Mouse (Mus musculus): Measurements from ENCODE around the gene Dop1a. TPM values are rescaled to one million over a fixed set of nuclear protein-coding genes. Genes with fewer than 3 reads are reported as not detected.

Gene Dop1a
- polyA plus RNA-seq, 1 experiment from 2014 or later: 11.9 TPM

DNA sequence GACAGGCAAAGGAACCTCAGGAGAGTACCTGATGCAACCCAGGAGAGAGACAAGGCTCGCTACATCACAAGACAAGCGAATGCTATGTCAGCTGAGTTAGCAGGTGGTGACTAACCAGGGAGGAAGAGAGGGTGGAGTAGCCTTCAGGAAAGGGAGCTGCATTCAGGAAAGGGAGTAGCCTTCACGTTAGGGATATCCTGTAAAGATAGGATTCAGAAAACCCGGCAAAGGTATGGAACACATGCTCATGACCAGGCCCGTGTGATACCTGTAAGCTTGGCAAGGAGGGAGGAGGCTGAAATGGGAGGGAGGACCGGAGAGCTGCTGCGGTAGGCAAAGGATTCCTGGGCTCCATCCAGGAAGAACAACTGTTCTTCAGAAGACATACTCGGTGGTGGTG lies 19.5 kb upstream of the Dop1a start:
- H3K36me3 ChIP-seq (ENCODE audit: control insufficient read depth, insufficient read depth): no peaks in the 10 kb centered on the region
- no peaks in the 10 kb centered on the region for H3K27me3 ChIP-seq (ENCODE audit: control insufficient read depth, insufficient read depth, low read length)
- H3K4me3 ChIP-seq (ENCODE audit: low read length): no peak overlapping the region
- H3K9ac ChIP-seq (ENCODE audit: low read length): no peak overlapping the region
- 74% methylated on average over 8 of the region's 8 CpGs for WGBS
- no peak overlapping the region for H3K4me2 ChIP-seq (ENCODE audit: low read depth, low read length)
- H3K9me3 ChIP-seq (replicated peaks; ENCODE audit: control insufficient read depth, low read length): no peaks in the 10 kb centered on the region
- no peak for ATAC-seq (replicated peaks; ENCODE audit: extremely low read depth, insufficient read depth, low FRiP score)
- H3K27ac ChIP-seq (ENCODE audit: low read length): no peak overlapping the region
- H3K4me1 ChIP-seq (ENCODE audit: control insufficient read depth, insufficient read depth, low read length): no peaks in the 10 kb centered on the region

DNA sequence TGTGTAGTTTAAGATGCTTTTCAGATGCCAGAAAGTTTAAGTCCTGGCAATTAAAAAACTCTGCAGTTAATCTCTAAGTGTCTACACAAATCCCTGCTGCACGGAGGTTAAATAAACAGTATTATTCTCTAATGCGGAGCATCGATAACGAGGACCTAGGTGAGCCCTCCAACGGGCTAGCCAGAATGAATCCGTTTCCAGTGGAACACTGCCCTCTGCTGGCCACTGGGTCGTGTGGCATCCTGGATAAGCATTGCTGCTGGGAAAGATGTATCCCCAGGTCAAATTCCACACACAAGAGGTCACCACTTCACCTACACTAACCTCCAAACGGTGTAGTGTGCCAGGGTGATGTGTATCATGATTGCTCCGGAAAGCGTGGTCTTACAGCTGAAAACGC lies 17.4 kb upstream of the Dop1a start:
- ATAC-seq (replicated peaks; ENCODE audit: extremely low read depth, insufficient read depth, low FRiP score): no peak
- no peak overlapping the region for H3K9ac ChIP-seq (ENCODE audit: low read length)
- H3K36me3 ChIP-seq (ENCODE audit: control insufficient read depth, insufficient read depth): no peaks in the 10 kb centered on the region
- H3K27ac ChIP-seq (ENCODE audit: low read length): no peak overlapping the region
- no peaks in the 10 kb centered on the region for H3K27me3 ChIP-seq (ENCODE audit: control insufficient read depth, insufficient read depth, low read length)
- no peaks in the 10 kb centered on the region for H3K9me3 ChIP-seq (replicated peaks; ENCODE audit: control insufficient read depth, low read length)
- peak overlapping the region; percentile 19; the same call in 1 of the 2 replicates for H3K4me2 ChIP-seq (ENCODE audit: low read depth, low read length)
- no peak overlapping the region for H3K4me3 ChIP-seq (ENCODE audit: low read length)
- no peaks in the 10 kb centered on the region for H3K4me1 ChIP-seq (ENCODE audit: control insufficient read depth, insufficient read depth, low read length)
- 5% methylated on average over 11 of the region's 11 CpGs for whole genome bisulfite sequencing

DNA sequence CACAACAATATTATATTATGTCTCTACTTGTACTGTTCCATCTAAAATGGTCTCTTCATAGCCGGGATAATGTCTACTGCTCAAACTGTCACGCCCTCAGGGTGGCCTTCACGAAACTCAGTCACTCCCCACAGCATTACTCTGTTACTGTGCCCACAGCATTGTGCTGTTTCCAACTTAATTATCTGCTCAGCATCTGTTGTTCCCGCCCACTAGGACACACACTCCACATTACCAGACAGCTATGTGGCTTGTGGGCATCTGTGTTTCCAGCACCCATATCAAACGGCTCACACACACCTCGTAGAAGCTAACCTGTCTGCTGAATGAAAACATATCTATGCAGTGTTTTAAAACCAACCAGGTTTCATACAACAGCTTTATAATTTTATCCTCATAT lies 15.9 kb upstream of the Dop1a start:
- Histone ChIP-seq H3K4me3 (ENCODE audit: low read length) (no peak overlapping the region), H3K4me1 (ENCODE audit: control insufficient read depth, insufficient read depth, low read length) (no peaks in the 10 kb centered on the region), H3K4me2 (ENCODE audit: low read depth, low read length) (no peak overlapping the region), H3K9ac (ENCODE audit: low read length) (no peak overlapping the region), H3K9me3 (replicated peaks; ENCODE audit: control insufficient read depth, low read length) (no peaks in the 10 kb centered on the region), H3K27ac (ENCODE audit: low read length) (no peak overlapping the region), H3K36me3 (ENCODE audit: control insufficient read depth, insufficient read depth) (no peaks in the 10 kb centered on the region), H3K27me3 (ENCODE audit: control insufficient read depth, insufficient read depth, low read length) (no peaks in the 10 kb centered on the region)
- ATAC-seq (replicated peaks; ENCODE audit: extremely low read depth, insufficient read depth, low FRiP score): no peak
- WGBS: 60% methylated on average over 6 of the region's 6 CpGs

DNA sequence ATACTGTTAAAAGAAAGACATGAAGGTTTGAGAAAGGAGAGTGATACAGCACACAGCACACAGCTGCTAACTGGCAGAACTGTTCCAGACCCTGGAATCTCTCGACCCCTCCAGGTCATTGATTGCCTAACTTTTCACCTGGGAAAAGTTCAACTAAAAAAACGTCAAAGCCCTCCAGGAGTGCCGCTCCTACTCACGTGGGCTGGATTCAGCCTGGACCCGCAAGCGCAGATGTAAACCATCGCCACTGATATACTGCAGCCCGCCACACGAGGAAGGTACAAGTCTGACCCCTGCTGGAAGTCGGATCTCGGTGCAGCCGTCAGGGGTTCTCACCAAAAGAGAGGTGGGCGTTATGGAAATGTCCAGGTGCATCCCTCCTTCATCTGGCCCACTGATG lies 15.3 kb upstream of the Dop1a start:
- Histone ChIP-seq H3K4me3 (ENCODE audit: low read length) (peak overlapping the region; percentile 31; the same call in 1 of the 2 replicates), H3K9me3 (replicated peaks; ENCODE audit: control insufficient read depth, low read length) (no peaks in the 10 kb centered on the region), H3K9ac (ENCODE audit: low read length) (no peak overlapping the region), H3K4me2 (ENCODE audit: low read depth, low read length) (peak overlapping the region; percentile 65), H3K4me1 (ENCODE audit: control insufficient read depth, insufficient read depth, low read length) (no peaks in the 10 kb centered on the region), H3K36me3 (ENCODE audit: control insufficient read depth, insufficient read depth) (no peaks in the 10 kb centered on the region), H3K27me3 (ENCODE audit: control insufficient read depth, insufficient read depth, low read length) (no peaks in the 10 kb centered on the region), H3K27ac (ENCODE audit: low read length) (no peak overlapping the region)
- under 1% methylated on average over 13 of the region's 13 CpGs for WGBS
- ATAC-seq (replicated peaks; ENCODE audit: extremely low read depth, insufficient read depth, low FRiP score): peak; percentile 60; the same call in 1 of the 2 replicates

DNA sequence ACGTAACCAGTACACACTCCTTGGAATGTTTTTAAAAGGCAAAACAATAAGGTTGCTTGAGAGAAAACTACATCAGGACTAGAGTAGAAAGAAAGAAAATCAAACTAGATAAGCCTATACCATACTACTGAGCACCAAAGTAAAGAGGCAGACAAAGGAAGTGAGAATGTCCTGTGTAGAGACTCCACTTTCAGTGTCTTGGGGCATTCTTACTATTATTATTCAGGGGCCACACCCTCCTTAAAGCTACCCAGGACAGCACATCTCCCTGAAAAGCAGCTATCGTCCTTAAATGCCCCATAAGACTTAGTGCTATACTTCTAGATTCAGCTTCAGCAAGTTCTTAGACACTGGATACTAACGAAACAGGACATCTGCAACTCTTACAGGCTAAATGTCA lies 13.3 kb upstream of the Dop1a start:
- Histone ChIP-seq H3K36me3 (ENCODE audit: control insufficient read depth, insufficient read depth) (no peaks in the 10 kb centered on the region), H3K4me2 (ENCODE audit: low read depth, low read length) (no peak overlapping the region), H3K9me3 (replicated peaks; ENCODE audit: control insufficient read depth, low read length) (no peaks in the 10 kb centered on the region), H3K4me3 (ENCODE audit: low read length) (no peak overlapping the region), H3K27me3 (ENCODE audit: control insufficient read depth, insufficient read depth, low read length) (no peaks in the 10 kb centered on the region), H3K9ac (ENCODE audit: low read length) (no peak overlapping the region), H3K27ac (ENCODE audit: low read length) (no peak overlapping the region), H3K4me1 (ENCODE audit: control insufficient read depth, insufficient read depth, low read length) (no peaks in the 10 kb centered on the region)
- WGBS: 73% methylated on average over 3 of the region's 3 CpGs
- no peak for ATAC-seq (replicated peaks; ENCODE audit: extremely low read depth, insufficient read depth, low FRiP score)

DNA sequence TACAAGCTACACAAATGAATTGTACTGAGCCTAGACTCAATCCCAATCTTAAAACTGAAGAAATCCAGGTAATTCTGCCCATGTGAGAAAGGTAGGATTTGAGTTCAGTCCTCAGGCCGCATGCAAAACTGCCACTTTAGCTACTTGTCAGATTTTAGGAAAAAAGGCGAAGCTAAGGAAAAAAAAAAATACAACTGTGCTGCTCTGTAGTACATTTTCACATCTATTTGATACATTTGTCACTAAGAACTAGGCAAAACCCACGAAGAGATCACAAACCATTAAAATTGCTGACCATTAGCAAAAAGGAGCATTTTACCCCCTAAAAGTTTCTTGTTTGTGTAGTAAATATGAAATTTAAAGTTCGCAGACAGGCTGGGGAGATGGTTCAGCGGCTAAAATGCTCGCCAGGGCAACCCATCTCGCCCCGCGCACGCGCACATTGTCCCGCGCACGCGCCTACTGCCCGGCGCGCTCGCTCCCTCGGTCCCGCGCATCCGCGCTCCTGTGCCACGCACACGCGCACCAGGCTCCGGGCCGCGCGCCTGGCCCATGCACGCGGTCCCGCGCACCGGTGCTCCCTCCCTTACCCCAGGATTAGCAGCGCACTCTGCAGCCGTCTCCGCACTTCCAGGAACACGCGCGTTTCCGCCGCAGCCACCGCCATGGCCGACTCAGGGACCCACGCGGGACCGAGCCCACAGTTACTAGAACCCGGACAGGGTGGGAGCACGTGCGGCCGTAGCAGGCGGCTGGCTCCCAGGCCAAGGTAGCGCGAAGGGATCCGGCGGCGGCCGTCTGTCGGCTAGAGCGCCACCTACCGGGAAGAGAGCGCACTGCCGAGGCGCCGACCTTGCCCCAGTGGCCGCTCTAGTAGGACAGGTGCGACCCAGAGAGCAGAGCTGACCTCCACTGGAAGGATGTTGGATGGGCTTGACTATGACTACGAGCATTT lies 2.5 kb upstream of the Dop1a start, which contains the start of gene Ube2cbp:
Gene Ube2cbp, minus strand, starts transcription at position 800 of the 955 bp plus-strand sequence.
- Histone ChIP-seq H3K27ac (ENCODE audit: low read length) (peak within 1 kb of the TSS; percentile 58), H3K36me3 (ENCODE audit: control insufficient read depth, insufficient read depth) (no peaks in the 10 kb centered on the region), H3K9me3 (replicated peaks; ENCODE audit: control insufficient read depth, low read length) (no peaks in the 10 kb centered on the region), H3K9ac (ENCODE audit: low read length) (peak within 1 kb of the TSS; percentile 88), H3K27me3 (ENCODE audit: control insufficient read depth, insufficient read depth, low read length) (0 out of 2 replicates have a peak, but pooled peaks cover 3% of the 10 kb centered on the region), H3K4me2 (ENCODE audit: low read depth, low read length) (peak within 1 kb of the TSS; percentile 72), H3K4me3 (ENCODE audit: low read length) (peak within 1 kb of the TSS; percentile 74), H3K4me1 (ENCODE audit: control insufficient read depth, insufficient read depth, low read length) (peaks cover 7% of the 10 kb centered on the region)
- ATAC-seq (replicated peaks; ENCODE audit: extremely low read depth, insufficient read depth, low FRiP score): peak; percentile 79
- 2% methylated on average over 70 of the region's 70 CpGs for WGBS

DNA sequence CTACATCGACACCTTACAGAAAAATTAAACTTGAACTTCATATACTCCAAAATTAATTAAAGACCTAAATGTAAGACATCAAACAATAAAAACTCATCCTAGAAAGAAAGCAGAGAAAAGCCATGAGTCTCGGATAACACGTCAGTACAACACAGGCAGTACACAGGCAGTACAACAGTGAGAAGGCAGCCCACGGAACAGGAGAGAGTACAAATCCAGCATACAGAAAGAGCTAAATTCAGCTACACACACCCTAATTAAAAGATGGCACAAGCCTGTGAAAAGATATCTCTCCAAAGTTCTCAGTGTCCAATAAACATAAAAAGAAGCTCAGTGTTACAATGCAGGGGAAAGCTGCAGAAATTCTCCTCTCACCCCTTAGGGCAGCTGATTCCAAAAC lies 9.0 kb downstream of the Dop1a start:
- no peaks in the 10 kb centered on the region for H3K27me3 ChIP-seq (ENCODE audit: control insufficient read depth, insufficient read depth, low read length)
- H3K36me3 ChIP-seq (ENCODE audit: control insufficient read depth, insufficient read depth): no peaks in the 10 kb centered on the region
- H3K27ac ChIP-seq (ENCODE audit: low read length): no peak overlapping the region
- H3K4me2 ChIP-seq (ENCODE audit: low read depth, low read length): no peak overlapping the region
- no peak overlapping the region for H3K9ac ChIP-seq (ENCODE audit: low read length)
- H3K4me1 ChIP-seq (ENCODE audit: control insufficient read depth, insufficient read depth, low read length): peaks cover 9% of the 10 kb centered on the region
- no peak for ATAC-seq (replicated peaks; ENCODE audit: extremely low read depth, insufficient read depth, low FRiP score)
- 89% methylated on average over 4 of the region's 4 CpGs for WGBS
- no peak overlapping the region for H3K4me3 ChIP-seq (ENCODE audit: low read length)
- H3K9me3 ChIP-seq (replicated peaks; ENCODE audit: control insufficient read depth, low read length): no peaks in the 10 kb centered on the region

DNA sequence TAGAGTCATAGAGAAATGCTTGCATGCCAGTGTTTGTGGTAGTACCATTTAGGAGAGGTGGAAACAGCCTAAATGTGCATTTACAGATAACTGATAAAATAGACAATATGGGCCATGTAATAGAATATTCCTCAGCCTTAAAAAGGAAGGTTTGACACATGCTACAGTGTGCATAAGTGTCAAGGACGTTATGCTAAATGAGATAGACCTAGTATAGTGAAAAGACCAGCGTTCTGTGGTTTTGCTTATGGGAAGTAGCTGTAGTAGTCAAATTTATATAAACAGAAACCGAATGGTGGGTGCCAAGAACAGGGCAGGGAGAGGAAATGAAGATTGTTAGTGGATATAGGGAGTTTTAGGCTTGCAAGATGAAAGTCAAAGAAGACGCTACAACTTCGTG lies 9.8 kb downstream of the Dop1a start:
- no peak overlapping the region for H3K9ac ChIP-seq (ENCODE audit: low read length)
- no peak for ATAC-seq (replicated peaks; ENCODE audit: extremely low read depth, insufficient read depth, low FRiP score)
- H3K27me3 ChIP-seq (ENCODE audit: control insufficient read depth, insufficient read depth, low read length): no peaks in the 10 kb centered on the region
- WGBS: 71% methylated on average over 5 of the region's 5 CpGs
- H3K9me3 ChIP-seq (replicated peaks; ENCODE audit: control insufficient read depth, low read length): no peaks in the 10 kb centered on the region
- H3K36me3 ChIP-seq (ENCODE audit: control insufficient read depth, insufficient read depth): no peaks in the 10 kb centered on the region
- H3K4me2 ChIP-seq (ENCODE audit: low read depth, low read length): no peak overlapping the region
- H3K4me3 ChIP-seq (ENCODE audit: low read length): no peak overlapping the region
- peaks cover 9% of the 10 kb centered on the region for H3K4me1 ChIP-seq (ENCODE audit: control insufficient read depth, insufficient read depth, low read length)
- H3K27ac ChIP-seq (ENCODE audit: low read length): no peak overlapping the region

DNA sequence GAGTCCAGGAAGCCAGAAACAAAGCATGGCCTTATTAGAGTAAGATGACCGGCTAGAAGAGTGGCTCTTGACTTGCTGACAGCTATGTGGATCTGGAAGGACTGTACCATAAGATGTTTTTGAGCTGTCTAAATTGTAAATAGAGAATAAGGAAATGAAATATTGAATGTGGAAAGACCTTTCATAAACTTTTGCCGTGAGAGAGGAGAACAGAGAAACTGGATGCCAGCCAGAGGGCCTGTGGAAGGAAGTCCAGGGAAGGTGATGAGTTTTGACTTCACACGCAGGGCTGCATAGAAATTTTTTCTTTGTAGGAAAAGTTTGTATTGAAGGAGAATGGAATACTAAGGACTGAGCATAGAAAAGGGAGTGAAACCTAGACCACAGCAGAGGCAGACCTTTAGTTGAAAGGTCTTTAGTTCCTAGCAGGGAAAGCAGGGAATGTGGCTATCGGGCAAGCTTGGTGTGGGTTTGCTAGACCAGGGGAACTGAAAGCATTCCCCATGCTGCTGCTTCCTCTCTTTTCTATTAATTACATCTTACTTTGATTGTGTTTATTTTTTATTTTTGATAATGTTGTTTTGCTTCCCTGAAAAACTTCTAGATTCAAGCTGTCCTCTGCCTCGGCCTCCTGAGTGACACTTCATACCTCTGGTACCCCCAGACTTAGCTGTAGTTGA lies 11.6 kb downstream of the Dop1a start:
- Histone ChIP-seq H3K36me3 (ENCODE audit: control insufficient read depth, insufficient read depth) (no peaks in the 10 kb centered on the region), H3K27me3 (ENCODE audit: control insufficient read depth, insufficient read depth, low read length) (no peaks in the 10 kb centered on the region), H3K4me3 (ENCODE audit: low read length) (no peak overlapping the region), H3K27ac (ENCODE audit: low read length) (peak overlapping the region; percentile 15; the same call in 1 of the 2 replicates), H3K4me2 (ENCODE audit: low read depth, low read length) (no peak overlapping the region), H3K4me1 (ENCODE audit: control insufficient read depth, insufficient read depth, low read length) (peaks cover 9% of the 10 kb centered on the region), H3K9ac (ENCODE audit: low read length) (no peak overlapping the region), H3K9me3 (replicated peaks; ENCODE audit: control insufficient read depth, low read length) (no peaks in the 10 kb centered on the region)
- WGBS: 43% methylated on average over 5 of the region's 5 CpGs
- no peak for ATAC-seq (replicated peaks; ENCODE audit: extremely low read depth, insufficient read depth, low FRiP score)
